8 mouse cellular contexts compared by ENCODE assay signal in the genomic region with DNA sequence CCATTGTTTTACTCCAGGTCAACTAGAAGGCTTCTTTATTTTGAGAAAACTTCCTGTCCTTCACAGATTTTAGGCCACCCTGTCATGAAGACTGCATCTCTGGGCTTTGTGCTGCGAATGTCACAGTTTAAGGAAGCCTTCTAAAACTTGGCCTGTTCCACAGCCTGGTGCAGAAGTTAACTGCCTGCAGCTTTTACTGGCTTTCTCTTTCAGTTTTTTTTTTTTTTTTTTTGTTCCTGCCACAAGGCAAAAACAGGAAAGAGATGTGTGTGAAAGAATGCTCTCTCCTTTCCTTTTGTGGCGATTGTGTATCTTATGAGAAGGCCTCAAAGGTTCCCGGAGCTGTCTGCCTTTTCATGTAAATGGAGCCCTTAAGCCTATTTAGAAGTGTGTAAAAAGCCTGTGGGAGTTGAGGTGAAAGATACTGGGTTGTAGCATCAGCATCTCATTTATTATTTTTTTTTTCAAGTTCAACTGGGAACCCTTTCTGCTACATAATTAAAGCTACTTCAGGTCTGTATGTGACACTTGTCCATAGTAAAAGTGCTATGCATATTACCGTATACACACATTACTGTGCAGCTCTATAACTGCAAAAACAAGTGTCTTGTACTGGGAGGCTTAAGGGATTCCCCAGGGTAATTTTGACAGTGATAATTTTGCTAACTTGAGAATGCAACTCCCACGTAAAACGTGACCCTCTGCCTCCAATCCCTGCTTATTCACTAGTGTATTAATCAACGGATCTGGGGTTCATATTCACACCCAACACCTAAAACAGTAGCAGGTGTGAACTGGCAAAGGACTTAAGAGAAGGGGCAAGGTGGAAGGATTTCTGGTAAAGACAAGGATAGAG.
A peak's percentile ranks its signal among the peaks of the same experiment; 100 is the strongest.
DNase-seq lines count a peak whose midpoint lies in the region; ATAC-seq and TF ChIP-seq lines count a peak whose summit lies in the region.

No protein-coding gene starts in this region.

- TF ChIP-seq CTCF in liver, adult 2 months (IDR thresholded peaks at IDR 0.05; ENCODE audit: low read depth, low read length), result no peak

- peak; percentile 41 for DNase-seq in liver, adult 2 months (ENCODE audit: extremely low read depth, low read depth, low spot score)
- DNase-seq in liver (no peak), adipocyte (ENCODE audit: low spot score) (peak; percentile 49)
- DNase-seq in hindbrain, embryonic 11.5 days (ENCODE audit: low spot score), result no peak
- no peak for DNase-seq in retina, postnatal 1 day
- no peak for DNase-seq in ovary, adult 18-20 months (ENCODE audit: low spot score)
- no peak for DNase-seq in testis, postnatal 14 days (ENCODE audit: low spot score)

- no peaks in the 10 kb centered on the region for H3K79me2 ChIP-seq in liver, adult 2 months (ENCODE audit: control insufficient read depth, insufficient read depth, low read length)
- no peaks in the 10 kb centered on the region for H3K79me2 ChIP-seq in macrophage (ENCODE audit: inconsistent target)

- no peak for ATAC-seq in hindbrain, embryonic 11.5 days (ENCODE audit: low FRiP score)

- H3K4me3 ChIP-seq in liver, adult 2 months (ENCODE audit: insufficient read depth, low read depth, low read length), result no peak overlapping the region
- no peak overlapping the region for H3K4me3 ChIP-seq in hindbrain, embryonic 11.5 days (ENCODE audit: low read depth, low read length)
- no peak overlapping the region for H3K4me3 ChIP-seq in macrophage (ENCODE audit: inconsistent target)

- WGBS in liver, adult 2 months, result 75% methylated on average over 7 of the region's 7 CpGs
- WGBS in hindbrain, embryonic 11.5 days, result 23% methylated on average over 7 of the region's 7 CpGs
- WGBS in macrophage (ENCODE audit: missing documents), result 39% methylated on average over 7 of the region's 7 CpGs

- H3K36me3 ChIP-seq in liver, adult 2 months (ENCODE audit: control insufficient read depth, insufficient read depth, low read length), result no peaks in the 10 kb centered on the region
- H3K36me3 ChIP-seq in hindbrain, embryonic 11.5 days (ENCODE audit: control insufficient read depth, insufficient read depth, low read length), result no peaks in the 10 kb centered on the region
- no peaks in the 10 kb centered on the region for H3K36me3 ChIP-seq in macrophage (ENCODE audit: inconsistent target)

- H3K4me1 ChIP-seq in liver, adult 2 months (ENCODE audit: control insufficient read depth, insufficient read depth, low read length), result peaks cover 5% of the 10 kb centered on the region
- H3K4me1 ChIP-seq in hindbrain, embryonic 11.5 days (replicated peaks; ENCODE audit: control insufficient read depth, insufficient read depth, low read length), result peaks cover 6% of the 10 kb centered on the region; the same call in 1 of the 2 replicates

- H3K9ac ChIP-seq in liver, adult 2 months (ENCODE audit: low read depth, low read length), result no peak overlapping the region
- H3K9ac ChIP-seq in hindbrain, embryonic 11.5 days (ENCODE audit: low read depth, low read length), result no peak overlapping the region

- no peaks in the 10 kb centered on the region for H3K27me3 ChIP-seq in liver, adult 2 months (ENCODE audit: control insufficient read depth, insufficient read depth, low read length)
- H3K27me3 ChIP-seq in hindbrain, embryonic 11.5 days (ENCODE audit: control insufficient read depth, insufficient read depth, low read length), result no peaks in the 10 kb centered on the region

- peak overlapping the region; percentile 58 for H3K27ac ChIP-seq in liver, adult 2 months (replicated peaks; ENCODE audit: insufficient read depth, low read depth, low read length)
- H3K27ac ChIP-seq in hindbrain, embryonic 11.5 days (ENCODE audit: low read depth, low read length), result peak overlapping the region; percentile 58; the same call in 1 of the 2 replicates
- peak overlapping the region; percentile 100 for H3K27ac ChIP-seq in macrophage

- no peak overlapping the region for H3K4me2 ChIP-seq in hindbrain, embryonic 11.5 days (replicated peaks; ENCODE audit: low read depth, low read length)

- TF ChIP-seq POLR2A in liver, adult 2 months (IDR thresholded peaks at IDR 0.05; ENCODE audit: extremely low read depth, insufficient read depth, low read length), result no peak

- H3K9me3 ChIP-seq in hindbrain, embryonic 11.5 days (ENCODE audit: control insufficient read depth, low read length), result no peaks in the 10 kb centered on the region

Comparison
In these comparisons a context has a peak if more than half of its experiments do, and no peak if none do; other contexts are left out.
1. DNase-seq: peak in liver, adult 2 months (single experiment) and adipocyte (single experiment); none in liver (single experiment), hindbrain, embryonic 11.5 days (single experiment), retina, postnatal 1 day (single experiment), ovary, adult 18-20 months (single experiment) and testis, postnatal 14 days (single experiment).
2. Peak in every context shown above with its lines, with median percentiles within 50 percentile points of each other: H3K27ac ChIP-seq.